Mouse (Mus musculus): ENCODE measurements around the gene Abcg1.
A peak's percentile ranks its signal among the peaks of the same experiment; 100 is the strongest.

Gene Abcg1

GRCm38 (mm10) chr17:31128708-31129318, 71.3 kb downstream of the Abcg1 start:
- no peak for DNase-seq (ENCODE audit: low spot score in 2 of 2)

- no peak for DNase-seq (ENCODE audit: low spot score in 2 of 2)
These were observed 72.0 kb downstream of the Abcg1 start, which contains the start of gene Tff3 for GRCm38 (mm10) chr17:31129452-31129851. Gene Tff3 (minus strand): TSS chr17:31129646.

GRCm38 (mm10) chr17:31131269-31131821, 73.9 kb downstream of the Abcg1 start:
- DNase-seq (ENCODE audit: low spot score in 2 of 2), result no peak

- DNase-seq (ENCODE audit: low spot score in 2 of 2), result no peak
These were observed 76.3 kb downstream of the Abcg1 start for GRCm38 (mm10) chr17:31133776-31134175.

- no peak for DNase-seq (ENCODE audit: low spot score in 2 of 2)
These were observed 77.4 kb downstream of the Abcg1 start for GRCm38 (mm10) chr17:31134913-31135312.

- no peak for DNase-seq (ENCODE audit: low spot score in 2 of 2)
These were observed 78.8 kb downstream of the Abcg1 start for GRCm38 (mm10) chr17:31136291-31136690.

- no peak for DNase-seq (ENCODE audit: low spot score in 2 of 2)
These were observed 79.3 kb downstream of the Abcg1 start for GRCm38 (mm10) chr17:31136821-31137220.

- peak; percentile 64 to 69 for DNase-seq (ENCODE audit: low spot score in 2 of 2)
These were observed 80.9 kb downstream of the Abcg1 start for GRCm38 (mm10) chr17:31138398-31138797.

GRCm38 (mm10) chr17:31142116-31142515, 84.6 kb downstream of the Abcg1 start:
- no peak for DNase-seq (ENCODE audit: low spot score in 2 of 2)

- DNase-seq (ENCODE audit: low spot score in 2 of 2), result no peak
These were observed 86.9 kb downstream of the Abcg1 start, which contains the start of gene Tff2 for GRCm38 (mm10) chr17:31144040-31145037. Gene Tff2 (minus strand): TSS chr17:31144282.

GRCm38 (mm10) chr17:31145998-31146397, 88.5 kb downstream of the Abcg1 start:
- no peak for DNase-seq (ENCODE audit: low spot score in 2 of 2)

GRCm38 (mm10) chr17:31152512-31152911, 95.0 kb downstream of the Abcg1 start:
- DNase-seq (ENCODE audit: low spot score in 2 of 2), result no peak

GRCm38 (mm10) chr17:31152966-31153499, 95.6 kb downstream of the Abcg1 start:
- DNase-seq (ENCODE audit: low spot score in 2 of 2), result no peak

- DNase-seq (ENCODE audit: low spot score in 2 of 2), result no peak
These were observed 96.3 kb downstream of the Abcg1 start for GRCm38 (mm10) chr17:31153785-31154184.

GRCm38 (mm10) chr17:31157921-31158320, 100.4 kb downstream of the Abcg1 start:
- DNase-seq (ENCODE audit: low spot score in 2 of 2), result no peak

GRCm38 (mm10) chr17:31160291-31160690, 102.8 kb downstream of the Abcg1 start:
- DNase-seq (ENCODE audit: low spot score in 2 of 2), result no peak

GRCm38 (mm10) chr17:31162607-31163006, 105.1 kb downstream of the Abcg1 start:
- no peak for DNase-seq (ENCODE audit: low spot score in 2 of 2)

GRCm38 (mm10) chr17:31163821-31164220, 106.3 kb downstream of the Abcg1 start:
- no peak for DNase-seq (ENCODE audit: low spot score in 2 of 2)

- no peak for DNase-seq (ENCODE audit: low spot score in 2 of 2)
These were observed 107.7 kb downstream of the Abcg1 start, which contains the start of gene Tff1 for GRCm38 (mm10) chr17:31165127-31165526. Gene Tff1 (minus strand): TSS chr17:31165277.
